Mouse (Mus musculus) CH12.LX (cell line): Measurements from ENCODE around the gene 4930539E08Rik. TPM values are rescaled to one million over a fixed set of nuclear protein-coding genes. Genes with fewer than 3 reads are reported as not detected.

Source experiments
- DNase-seq: peaks from one replicate; pipeline ENCODE4 v3.0.0-alpha.2; 2013; ENCODE audit errors: extremely low read depth
- H3K27ac ChIP-seq: 2 replicates; pipeline ENCODE4 v1.5.1; 2012; ENCODE audit warnings: low read depth, mild to moderate bottlenecking, control low read depth, moderate library complexity; ENCODE audit not compliant: insufficient read depth
- H3K27me3 ChIP-seq: replicated peaks from 2 replicates; pipeline ENCODE3; 2012; ENCODE audit warnings: inconsistent platforms
- H3K36me3 ChIP-seq, 2 experiments: replicated peaks in 1 of 2; 2 replicates each; pipeline versions ENCODE3 to v1.6.1; 2012; ENCODE audit warnings: inconsistent platforms in 1 of 2, low read length in 1 of 2, mild to moderate bottlenecking in 1 of 2, mixed read lengths in 1 of 2, moderate library complexity in 1 of 2; ENCODE audit not compliant: control insufficient read depth in 1 of 2, insufficient read depth in 1 of 2
- H3K4me1 ChIP-seq, 2 experiments: 2 replicates each; pipeline ENCODE4 v1.6.1; 2012; ENCODE audit warnings: inconsistent platforms in 1 of 2, moderate library complexity in 1 of 2; ENCODE audit not compliant: insufficient read depth in 2 of 2, control insufficient read depth in 1 of 2
- H3K4me2 ChIP-seq: 2 replicates; pipeline ENCODE4 v1.6.1; 2012; ENCODE audit warnings: low read depth, mild to moderate bottlenecking, control low read depth; ENCODE audit not compliant: poor library complexity, insufficient read depth, severe bottlenecking
- H3K4me3 ChIP-seq, 3 experiments: fragments of 150-350 bp in 1 of 3; sonication (generic) in 1 of 3; replicated peaks in 1 of 3; 2 replicates each; pipeline versions ENCODE3 to v1.5.1; 2011 to 2012; ENCODE audit warnings: low read depth in 2 of 3, low read length in 2 of 3, mild to moderate bottlenecking in 2 of 3, moderate library complexity in 2 of 3, control low read depth in 1 of 3, improper control_type of control experiment in 1 of 3, inconsistent platforms in 1 of 3, mixed read lengths in 1 of 3; ENCODE audit not compliant: poor library complexity in 1 of 3
- H3K79me2 ChIP-seq: replicated peaks from 2 replicates; pipeline ENCODE4 v1.6.1; 2012; ENCODE audit warnings: mild to moderate bottlenecking, moderate library complexity; ENCODE audit not compliant: control insufficient read depth, poor library complexity, insufficient read depth, severe bottlenecking; ENCODE audit errors: extremely low read depth
- H3K9ac ChIP-seq: 2 replicates; pipeline ENCODE4 v1.6.1; 2012; ENCODE audit warnings: low read depth, mild to moderate bottlenecking, control low read depth, moderate library complexity; ENCODE audit not compliant: insufficient read depth
- H3K9me3 ChIP-seq: replicated peaks from 2 replicates; pipeline ENCODE3; 2012; ENCODE audit warnings: low read length, inconsistent platforms, mixed read lengths
- CHD1 ChIP-seq: IDR thresholded peaks from 2 replicates; pipeline ENCODE4 v1.6.1; 2012; ENCODE audit warnings: low read depth, low read length, improper control_type of control experiment, inconsistent platforms
- CHD2 ChIP-seq: IDR thresholded peaks from 2 replicates; pipeline ENCODE4 v1.6.1; 2011; ENCODE audit warnings: low read length, improper control_type of control experiment
- ELF1 ChIP-seq: IDR thresholded peaks from 2 replicates; pipeline ENCODE4 v1.6.1; 2014; ENCODE audit warnings: low read depth, mild to moderate bottlenecking, inconsistent platforms, low read length, improper control_type of control experiment
- EP300 ChIP-seq: IDR thresholded peaks from 2 replicates; pipeline ENCODE4 v1.6.1; 2011; ENCODE audit warnings: low read length, improper control_type of control experiment
- IRF4 ChIP-seq: IDR thresholded peaks from 2 replicates; pipeline ENCODE4 v1.6.1; 2014; ENCODE audit warnings: low read depth, mild to moderate bottlenecking, inconsistent platforms, low read length, improper control_type of control experiment
- JUN ChIP-seq: IDR thresholded peaks from 2 replicates; pipeline ENCODE4 v1.6.1; 2011; ENCODE audit warnings: low read depth, mild to moderate bottlenecking, low read length, improper control_type of control experiment, moderate library complexity; ENCODE audit not compliant: insufficient read depth
- KAT2A ChIP-seq: IDR thresholded peaks from 2 replicates; pipeline ENCODE4 v1.6.1; 2012; ENCODE audit warnings: low read length, improper control_type of control experiment, inconsistent platforms; ENCODE audit not compliant: insufficient replicate concordance
- MAFK ChIP-seq: IDR thresholded peaks from 2 replicates; pipeline ENCODE4 v1.6.1; 2011; ENCODE audit warnings: low read length, improper control_type of control experiment; ENCODE audit not compliant: insufficient replicate concordance
- MAX ChIP-seq: IDR thresholded peaks from 2 replicates; pipeline ENCODE4 v1.6.1; 2011; ENCODE audit warnings: low read length, improper control_type of control experiment
- MXI1 ChIP-seq: IDR thresholded peaks from 2 replicates; pipeline ENCODE4 v1.6.1; 2011; ENCODE audit warnings: mild to moderate bottlenecking, low read depth, low read length, improper control_type of control experiment
- MYC ChIP-seq: IDR thresholded peaks from 2 replicates; pipeline ENCODE4 v1.6.1; 2011; ENCODE audit warnings: low read depth, mild to moderate bottlenecking, improper control_type of control experiment, low read length
- NRF1 ChIP-seq: IDR thresholded peaks from 2 replicates; pipeline ENCODE4 v1.6.1; 2014; ENCODE audit warnings: low read depth, mild to moderate bottlenecking, inconsistent platforms, low read length, improper control_type of control experiment, moderate library complexity
- POLR2A ChIP-seq: IDR thresholded peaks from 2 replicates; pipeline ENCODE4 v1.6.1; 2011; ENCODE audit warnings: low read depth, mild to moderate bottlenecking, improper control_type of control experiment, low read length
- RAD21 ChIP-seq: IDR thresholded peaks from 2 replicates; pipeline ENCODE4 v1.6.1; 2011; ENCODE audit warnings: low read depth, mild to moderate bottlenecking, low read length, improper control_type of control experiment, moderate library complexity
- ZC3H11A ChIP-seq: IDR thresholded peaks from 2 replicates; pipeline ENCODE4 v1.6.1; 2012; ENCODE audit warnings: low read depth, mild to moderate bottlenecking, inconsistent platforms, low read length, improper control_type of control experiment
- ZNF384 ChIP-seq: IDR thresholded peaks from 2 replicates; pipeline ENCODE4 v1.6.1; 2012; ENCODE audit warnings: low read depth, low read length, improper control_type of control experiment, inconsistent platforms
- dilution Hi-C: fragments of 300-500 bp; cut with MboI; formaldehyde crosslinking; loops from 2 replicates; pipeline ENCODE4 v1.14.3; 2020; ENCODE audit warnings: low sequenced_read_pairs; ENCODE audit not compliant: extremely low pct_unique_long_range_greater_than_20kb, extremely low pct_ligation_motif_present
- in situ Hi-C: fragments of 300-500 bp; cut with MboI; formaldehyde crosslinking; loops from 3 replicates; pipeline ENCODE4 v1.14.3; 2019; ENCODE audit warnings: low sequenced_read_pairs, low pct_ligation_motif_present, low pct_unique_long_range_greater_than_20kb, mixed read lengths
- polyA plus RNA-seq: library from polyadenylated mRNA; unstranded; fragments of >175 nt; gene quantifications from 2 replicates; pipeline ENCODE4 v1.2.1, GENCODE M21; 2012; ENCODE audit warnings: low read depth; ENCODE audit not compliant: insufficient read length
- total RNA-seq, 2 experiments: library from RNA; depleted of rRNA; stranded (reverse); fragments of 300-350 nt in 1 of 2; fragments of >200 nt in 1 of 2; gene quantifications; 2 replicates each; pipeline ENCODE4 v1.2.3; 2012 to 2014

4930539E08Rik gene
- total and polyA plus RNA-seq, 3 experiments: 0.62 to 1.4 (median 1.4) TPM

DNA sequence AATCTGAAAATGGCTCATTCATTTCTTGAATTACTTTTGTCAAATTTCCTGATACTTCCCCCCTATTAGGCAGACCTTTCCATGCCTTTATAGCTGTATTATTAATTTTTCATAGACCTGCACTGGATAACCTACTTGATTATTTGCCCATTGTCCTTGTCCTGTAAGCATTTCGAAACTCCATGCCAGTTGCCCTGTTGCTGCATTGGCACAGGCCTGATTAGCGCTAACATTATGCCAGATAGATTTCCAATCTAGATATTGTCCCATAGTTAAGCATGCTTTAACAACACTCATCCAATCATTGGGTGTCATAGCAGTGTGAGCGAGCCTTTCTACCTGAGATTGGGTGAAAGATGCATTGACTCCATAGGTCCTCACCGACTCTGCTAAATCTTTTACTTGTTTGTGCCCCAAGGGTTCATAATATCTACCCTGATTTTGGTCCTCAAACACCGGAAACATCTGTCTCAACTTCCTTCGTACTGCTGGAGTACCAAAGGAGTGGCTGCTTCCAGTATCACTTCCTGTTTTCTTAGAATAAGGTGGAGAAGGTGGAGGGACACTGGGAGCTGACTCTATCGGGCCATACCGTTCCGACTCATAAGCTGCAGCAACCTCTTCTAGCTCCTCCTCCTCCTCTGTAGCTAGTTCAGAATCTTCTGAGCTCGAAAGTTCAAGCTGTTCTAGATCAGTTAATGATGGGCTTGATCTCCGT is 20.9 kb downstream of the 4930539E08Rik start:
- H3K4me1 ChIP-seq: peaks cover 13 to 31% of the 10 kb centered on the region in 2 experiments
- no peak for TF ChIP-seq RAD21
- 0 out of 2 replicates have a peak, but pooled peaks have one; percentile 12 for TF ChIP-seq IRF4
- TF ChIP-seq, all 38 proteins: peak for 1
- Histone ChIP-seq H3K79me2 (peaks cover 4% of the 10 kb centered on the region; the same call in 1 of the 2 replicates), H3K9ac (no peak overlapping the region), H3K27me3 (no peaks in the 10 kb centered on the region), H3K36me3 (peaks cover 2 to 29% of the 10 kb centered on the region in 2 experiments), H3K9me3 (peaks cover 8% of the 10 kb centered on the region), H3K27ac (no peak overlapping the region), H3K4me3 (no peak overlapping the region), H3K4me2 (no peak overlapping the region)
- in situ Hi-C loops (loop anchor here (10.0 kb wide), 1 partner anchor 199 kb away; the partner anchor contains the start of genes Mapk14 and Slc26a8), dilution Hi-C loops (no loop called here)
- DNase-seq: no peak

DNA sequence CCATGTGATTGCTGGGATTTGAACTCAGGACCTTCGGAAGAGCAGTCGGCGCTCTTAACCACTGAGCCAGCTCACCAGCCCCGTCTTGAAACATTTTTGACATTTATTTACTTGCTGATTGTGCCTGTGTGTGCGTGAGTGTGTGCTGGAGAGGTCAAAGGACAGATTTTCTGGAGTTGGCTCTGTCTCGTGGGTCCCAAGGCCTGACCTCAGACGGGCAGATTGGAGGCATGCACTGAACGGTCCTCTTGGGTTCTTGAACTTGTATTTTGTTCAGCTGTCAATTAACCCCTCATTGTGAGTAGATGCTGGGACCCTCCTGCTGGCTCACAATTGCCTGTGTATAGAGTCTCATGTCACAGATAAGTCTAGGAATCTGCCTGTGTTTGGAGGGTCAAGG is 28.9 kb downstream of the 4930539E08Rik start:
- Histone ChIP-seq H3K36me3 (no peaks in the 10 kb centered on the region), H3K4me3 (no peak overlapping the region), H3K27me3 (peaks cover 4% of the 10 kb centered on the region)
- TF ChIP-seq POLR2A (no peak), MYC (no peak), ELF1 (no peak), MXI1 (no peak), KAT2A (no peak), CHD2 (no peak), NRF1 (no peak)
- TF ChIP-seq, all 38 proteins: peak for 0
- Histone ChIP-seq H3K4me2 (no peak overlapping the region), H3K27ac (no peak overlapping the region), H3K4me1 (peaks cover 0 to 16% of the 10 kb centered on the region in 2 experiments; a peak in 2 of 4 replicates), H3K79me2 (no peaks in the 10 kb centered on the region), H3K9me3 (peaks cover 5% of the 10 kb centered on the region), H3K9ac (no peak overlapping the region)
- in situ Hi-C loops: no loop called here
- dilution Hi-C loops: no loop called here
- no peak for DNase-seq

DNA sequence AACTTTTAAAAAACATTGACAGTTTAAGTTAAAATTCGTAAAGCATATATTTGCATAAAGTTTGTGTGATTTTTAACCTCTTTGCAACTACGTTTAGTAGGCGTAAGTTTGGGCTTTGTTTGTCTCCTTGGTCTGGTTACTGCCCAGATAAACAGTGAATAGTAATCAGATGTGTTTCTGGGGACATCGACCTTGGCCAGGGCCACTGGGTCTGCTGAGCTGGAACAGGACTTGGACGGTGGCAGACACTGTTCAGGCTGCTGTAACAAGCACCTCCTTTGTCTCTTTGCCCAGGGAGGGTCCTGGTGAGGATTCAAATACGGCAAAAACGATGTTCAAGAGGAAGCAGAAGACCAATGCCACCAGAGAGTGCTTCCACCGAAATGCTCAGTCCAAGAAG is 29.9 kb downstream of the 4930539E08Rik start:
- DNase-seq: no peak
- peaks cover 5% of the 10 kb centered on the region for H3K9me3 ChIP-seq
- no peaks in the 10 kb centered on the region for H3K79me2 ChIP-seq
- peaks cover 11% of the 10 kb centered on the region for H3K27me3 ChIP-seq
- TF ChIP-seq MAX (no peak), EP300 (no peak), ZNF384 (no peak), CHD1 (no peak), MAFK (no peak), ZC3H11A (no peak), JUN (no peak)
- TF ChIP-seq, all 38 proteins: peak for 0
- Histone ChIP-seq H3K27ac (no peak overlapping the region), H3K9ac (no peak overlapping the region), H3K4me2 (no peak overlapping the region), H3K36me3 (no peaks in the 10 kb centered on the region), H3K4me1 (peaks cover 0 to 16% of the 10 kb centered on the region in 2 experiments; a peak in 2 of 4 replicates), H3K4me3 (no peak overlapping the region)
- in situ Hi-C loops (no loop called here), dilution Hi-C loops (no loop called here)
